Mouse (Mus musculus) embryonic fibroblast, embryonic 13.5 days (primary cell): ENCODE measurements around the gene Olfr331.

ENCODE experiments used
- CTCF ChIP-seq: IDR thresholded peaks from 2 replicates; pipeline ENCODE4 v1.5.1; 2011; ENCODE audit warnings: mild to moderate bottlenecking, control low read depth, low read length, moderate library complexity, borderline replicate concordance; ENCODE audit not compliant: insufficient read depth
- POLR2A ChIP-seq: IDR thresholded peaks from 2 replicates; pipeline ENCODE4 v1.6.1; 2011; ENCODE audit warnings: low read depth, mild to moderate bottlenecking, control low read depth, low read length, moderate library complexity

- TF ChIP-seq CTCF, result no peak
- TF ChIP-seq POLR2A, result no peak
Measured at GRCm38 (mm10) chr11:58498761-58499160, 3.6 kb downstream of the Olfr331 start.
